Mouse (Mus musculus) brown adipose tissue, adult 24 weeks (tissue): ENCODE measurements around the gene Fxn. TPM values are rescaled to one million over a fixed set of nuclear protein-coding genes. Genes with fewer than 3 reads are reported as not detected.
A peak's percentile ranks its signal among the peaks of the same experiment; 100 is the strongest.

ENCODE experiments used
- H3K27ac ChIP-seq: fragments of 200-500 bp; replicated peaks from 2 replicates; pipeline ENCODE4 v1.5.1; 2012; ENCODE audit warnings: low read depth, mild to moderate bottlenecking, low read length
- H3K4me1 ChIP-seq: fragments of 200-500 bp; 2 replicates; pipeline ENCODE4 v1.6.1; 2012; ENCODE audit warnings: low read length, mixed read lengths; ENCODE audit not compliant: control insufficient read depth, insufficient read depth, insufficient read length
- H3K4me3 ChIP-seq: fragments of 200-500 bp; 2 replicates; pipeline ENCODE4 v1.5.1; 2012; ENCODE audit warnings: low read depth, mild to moderate bottlenecking, low read length, moderate library complexity; ENCODE audit not compliant: insufficient read depth
- polyA plus RNA-seq: library from polyadenylated mRNA; stranded (reverse); fragments of >200 nt; gene quantifications from 2 replicates; pipeline ENCODE4 v1.2.4, GENCODE M21; 2012; ENCODE audit not compliant: missing spikeins, insufficient read depth, insufficient read length

Gene Fxn
- polyA plus RNA-seq, 1 experiment: 37.2 TPM

DNA sequence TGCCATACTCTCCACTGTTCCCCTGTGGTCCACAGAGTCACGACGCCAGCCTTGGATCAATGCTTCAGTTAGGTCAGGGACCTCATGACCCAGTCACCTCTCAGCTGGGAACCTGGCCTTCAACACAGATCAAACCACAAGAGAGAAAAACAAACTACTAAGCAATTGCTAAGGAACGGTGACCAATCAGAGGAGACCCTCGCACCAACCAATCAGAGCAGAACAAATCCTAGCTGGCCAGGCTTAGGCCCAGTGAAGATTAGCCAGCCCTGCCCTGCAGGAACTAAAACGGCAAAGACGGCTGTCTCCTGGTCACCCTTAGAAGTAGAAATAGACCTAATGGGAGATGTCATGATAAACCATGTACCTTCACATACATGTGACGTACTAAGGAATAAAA, 9.1 kb downstream of the Fxn start:
- Histone ChIP-seq H3K4me3 (no peak overlapping the region), H3K27ac (no peak overlapping the region), H3K4me1 (no peaks in the 10 kb centered on the region)

DNA sequence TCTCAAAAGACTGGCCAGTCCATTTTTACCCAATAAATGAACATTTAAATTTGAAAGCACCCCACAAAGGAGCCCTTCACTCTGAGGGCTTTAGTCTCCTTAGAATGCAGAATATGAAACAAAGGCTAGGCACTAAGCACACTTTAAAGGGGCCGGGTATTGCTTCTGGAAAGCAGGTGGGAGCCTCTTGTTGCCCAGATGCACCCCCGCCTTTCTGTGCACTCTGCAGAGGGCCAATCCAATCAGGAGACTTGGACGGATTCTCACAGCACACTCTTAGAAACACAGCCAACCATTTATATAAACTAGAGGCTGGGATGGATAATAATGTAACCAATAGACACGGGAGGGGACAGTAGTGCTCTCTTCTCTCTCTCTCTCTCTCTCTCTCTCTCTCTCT, 11.9 kb downstream of the Fxn start:
- no peaks in the 10 kb centered on the region for H3K4me1 ChIP-seq
- no peak overlapping the region for H3K27ac ChIP-seq
- no peak overlapping the region for H3K4me3 ChIP-seq

DNA sequence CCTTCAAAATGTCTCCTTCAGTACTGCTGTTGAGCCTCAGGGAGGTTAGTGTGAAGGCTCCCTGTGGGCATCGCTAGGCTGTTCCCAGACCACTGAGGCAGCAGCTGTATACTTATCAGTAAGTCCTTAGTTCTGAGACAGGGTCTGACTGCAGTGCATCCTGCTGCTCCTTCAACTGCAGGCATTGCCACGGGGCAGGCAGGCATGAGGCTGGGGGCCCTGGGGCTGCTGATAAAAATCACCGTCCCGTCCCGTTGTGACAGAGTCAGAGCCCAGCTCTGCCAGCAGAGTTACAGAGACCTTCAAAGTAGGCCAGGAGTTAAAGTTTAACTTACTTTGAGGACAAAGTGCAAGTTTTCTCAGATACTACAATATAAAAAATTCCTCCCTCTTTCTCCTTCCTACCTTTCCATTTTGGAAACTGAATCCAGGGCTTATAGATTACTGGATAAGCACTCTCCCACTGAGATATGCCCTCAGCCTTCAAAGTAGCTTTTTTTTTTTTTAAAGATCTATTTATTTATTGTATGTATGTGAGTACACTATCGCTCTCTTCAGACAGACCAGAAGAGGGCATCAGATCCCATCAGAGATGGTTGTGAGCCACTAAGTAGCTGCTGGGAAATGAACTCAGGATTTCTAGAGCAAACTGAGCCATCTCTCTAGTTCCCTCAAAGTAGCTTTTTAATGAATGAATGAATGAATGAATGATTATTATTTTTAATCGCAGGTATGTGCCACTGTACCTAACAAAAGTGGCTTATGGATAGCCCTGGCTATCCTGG, 14.2 kb downstream of the Fxn start:
- no peak overlapping the region for H3K27ac ChIP-seq
- H3K4me3 ChIP-seq: no peak overlapping the region
- no peaks in the 10 kb centered on the region for H3K4me1 ChIP-seq

DNA sequence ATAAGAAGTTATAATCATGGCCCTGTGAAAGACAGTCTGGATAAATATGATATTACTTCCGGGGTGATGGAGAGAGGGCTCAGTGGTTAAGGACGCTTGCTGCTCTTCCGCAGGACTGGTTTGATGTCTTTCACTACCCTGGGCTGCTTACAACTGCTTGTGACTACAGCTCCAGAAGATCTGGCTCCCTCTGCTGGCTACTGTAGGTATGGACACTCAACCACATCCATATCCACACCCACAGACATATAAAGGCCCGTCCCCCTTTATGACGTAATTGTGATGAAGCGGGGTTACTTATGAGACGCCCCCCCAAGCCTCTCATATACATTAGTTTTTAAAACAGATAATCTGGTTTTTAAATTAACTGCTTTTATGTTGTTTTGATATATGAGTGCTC, 15.4 kb downstream of the Fxn start:
- Histone ChIP-seq H3K4me1 (no peaks in the 10 kb centered on the region; the same call in 1 of the 2 replicates), H3K27ac (no peak overlapping the region), H3K4me3 (no peak overlapping the region)

DNA sequence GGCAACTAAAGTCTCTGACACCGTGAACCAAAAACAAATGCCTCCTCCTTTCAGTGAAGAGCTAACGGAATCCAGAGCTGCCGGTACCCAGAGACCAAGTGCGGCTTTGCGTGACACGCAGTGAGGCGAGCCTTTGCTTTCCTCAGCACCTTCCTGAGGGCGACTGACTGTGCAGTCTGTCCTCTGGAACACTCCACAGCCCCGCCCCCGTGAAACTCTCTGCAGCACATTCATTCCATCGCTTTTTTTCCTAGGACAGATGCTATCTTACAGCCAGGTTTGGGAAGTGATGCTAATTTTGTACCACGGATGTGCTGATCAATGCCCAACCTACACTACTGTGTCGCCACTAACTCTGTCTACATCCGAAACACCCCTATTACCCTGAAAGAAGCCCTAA, 17.7 kb downstream of the Fxn start:
- Histone ChIP-seq H3K4me1 (no peaks in the 10 kb centered on the region; the same call in 1 of the 2 replicates), H3K4me3 (no peak overlapping the region), H3K27ac (no peak overlapping the region)

DNA sequence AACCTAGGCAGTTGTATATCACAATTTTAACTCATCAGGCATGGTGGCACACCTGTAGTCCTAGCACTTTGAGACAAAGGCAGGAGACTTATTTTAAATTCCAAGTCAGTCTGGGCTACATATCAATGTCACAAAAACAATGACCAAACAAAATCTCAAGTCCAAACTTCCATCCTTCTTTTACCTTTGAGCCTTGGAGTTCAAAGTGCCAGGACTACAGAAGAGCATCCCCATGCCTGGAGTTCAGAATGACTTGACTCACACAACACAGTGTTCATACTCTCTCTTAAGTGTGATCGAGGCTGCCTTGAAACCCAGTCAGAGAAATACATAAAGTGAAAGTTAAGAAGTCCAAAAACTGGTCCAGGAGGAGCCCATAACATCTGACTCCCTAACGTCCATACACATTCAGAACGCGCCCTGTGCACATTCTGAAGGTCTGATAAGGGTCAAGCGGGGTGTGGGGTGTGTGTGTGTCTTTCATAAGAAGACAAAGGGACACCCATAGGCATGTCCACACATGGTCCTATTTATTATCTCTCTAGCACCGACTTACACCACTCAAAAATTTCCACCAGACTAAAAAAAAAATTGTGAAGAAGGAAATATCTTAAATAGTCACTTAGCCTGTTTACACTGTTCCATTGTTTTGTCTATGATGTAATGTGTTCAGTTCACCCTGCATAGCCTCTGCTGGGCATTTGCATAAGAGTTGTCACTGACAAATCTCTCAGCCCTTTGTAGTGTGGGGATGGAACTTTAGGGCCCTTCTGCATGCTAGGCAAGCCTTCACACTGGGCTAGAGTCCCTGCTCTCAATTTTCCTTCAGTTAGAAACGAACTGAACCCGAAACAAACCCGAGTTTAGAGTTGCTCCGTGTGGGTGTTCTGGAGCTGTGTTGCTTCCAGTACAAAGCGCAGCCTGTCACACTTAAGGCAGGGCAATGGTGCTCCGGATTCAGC, 20.7 kb downstream of the Fxn start:
- H3K27ac ChIP-seq: no peak overlapping the region; the same call in 1 of the 2 replicates
- H3K4me3 ChIP-seq: no peak overlapping the region
- no peaks in the 10 kb centered on the region; the same call in 1 of the 2 replicates for H3K4me1 ChIP-seq

DNA sequence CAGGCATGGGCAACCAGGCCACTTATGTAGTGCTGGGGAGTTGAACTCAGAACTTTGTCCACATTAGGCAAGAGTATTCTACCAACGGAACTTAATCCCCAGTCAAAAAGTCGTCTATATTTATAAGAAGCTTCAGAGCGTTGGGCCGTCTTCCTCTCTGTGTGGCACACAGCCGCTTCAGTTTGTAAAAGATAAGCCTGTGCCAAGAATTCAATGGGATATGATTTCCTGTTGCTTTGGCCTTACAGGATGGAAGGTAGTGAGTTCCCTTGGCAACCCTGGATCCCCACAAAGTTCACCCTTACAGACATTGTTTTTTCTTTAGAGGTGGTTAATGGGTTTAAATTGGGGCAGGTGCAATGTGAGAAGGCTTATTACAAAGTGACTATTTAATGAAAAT, 22.0 kb downstream of the Fxn start:
- 0 out of 2 replicates have a peak overlapping the region, but pooled peaks have one; percentile 13 for H3K27ac ChIP-seq
- H3K4me3 ChIP-seq: no peak overlapping the region
- no peaks in the 10 kb centered on the region; the same call in 1 of the 2 replicates for H3K4me1 ChIP-seq

DNA sequence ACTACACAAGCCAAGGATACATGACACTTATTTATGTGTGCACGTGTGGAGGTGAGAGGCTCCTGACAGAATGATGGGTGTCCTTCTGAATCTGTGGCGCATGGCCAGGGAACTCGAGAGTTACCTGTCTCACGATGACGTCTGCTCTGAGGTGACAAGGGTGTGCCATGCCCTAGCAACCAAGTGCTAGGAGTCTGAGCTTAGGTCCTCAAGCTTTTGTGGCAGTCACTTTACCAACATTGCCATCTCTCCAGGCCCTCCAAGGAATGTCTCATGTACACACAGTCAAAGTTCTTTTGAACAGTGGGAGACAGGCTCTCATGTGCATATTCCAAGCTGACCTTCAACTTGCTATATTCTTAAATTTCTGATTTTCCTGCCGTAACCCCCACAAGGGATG, 22.4 kb downstream of the Fxn start:
- Histone ChIP-seq H3K4me1 (no peaks in the 10 kb centered on the region; the same call in 1 of the 2 replicates), H3K27ac (0 out of 2 replicates have a peak overlapping the region, but pooled peaks have one; percentile 13), H3K4me3 (no peak overlapping the region)

DNA sequence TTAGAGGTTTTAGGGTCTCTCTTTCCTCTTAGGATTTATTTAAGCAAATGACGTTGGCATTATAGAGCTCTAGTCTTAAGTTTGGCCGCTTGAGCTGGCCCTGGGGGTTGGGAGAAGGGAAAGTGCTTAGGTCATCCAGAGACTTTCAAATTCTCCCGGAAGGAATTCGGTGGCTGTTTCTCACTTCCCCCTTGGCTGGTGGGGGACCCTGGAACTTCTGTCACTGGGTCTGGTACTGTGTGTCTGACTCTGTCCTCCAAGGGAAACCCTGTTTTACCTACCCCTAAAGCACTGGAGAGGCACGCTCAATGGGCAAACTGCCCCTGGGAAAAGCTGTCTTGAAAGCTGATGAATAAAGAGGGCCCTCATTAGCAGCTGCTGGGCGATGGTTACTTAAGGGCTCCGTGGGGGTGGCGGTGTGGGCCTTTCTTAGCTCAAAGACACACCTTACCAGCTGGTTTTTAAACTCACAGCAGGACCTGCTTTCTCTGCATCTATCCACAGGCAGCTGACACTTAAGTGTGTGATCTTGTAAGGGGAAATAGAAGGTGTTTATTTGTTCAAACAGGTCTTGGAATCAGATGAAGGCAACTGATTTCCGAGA, 26.6 kb downstream of the Fxn start:
- no peak overlapping the region; the same call in 1 of the 2 replicates for H3K27ac ChIP-seq
- no peak overlapping the region for H3K4me3 ChIP-seq
- peaks cover 7% of the 10 kb centered on the region; the same call in 1 of the 2 replicates for H3K4me1 ChIP-seq

DNA sequence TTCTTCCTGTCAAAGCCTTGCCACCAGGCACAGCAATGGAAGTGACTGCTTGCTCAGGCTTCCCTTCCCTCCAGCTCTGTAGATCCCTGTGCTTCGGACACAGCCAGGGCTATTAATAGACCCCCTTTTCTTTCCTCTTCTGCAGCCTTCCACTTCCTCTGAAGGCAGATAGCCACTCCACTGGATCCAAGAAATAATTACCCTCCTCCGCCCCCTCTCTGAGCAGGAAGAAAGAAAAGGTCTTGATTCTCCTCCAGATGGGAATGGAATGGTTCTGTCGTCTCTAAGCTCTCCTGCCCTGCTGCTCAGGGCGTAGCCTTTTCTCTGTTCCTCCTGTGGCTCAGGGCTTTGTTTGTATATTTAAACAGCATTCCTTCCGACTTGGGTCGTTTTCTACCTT, 28.5 kb downstream of the Fxn start:
- Histone ChIP-seq H3K4me3 (no peak overlapping the region), H3K27ac (no peak overlapping the region), H3K4me1 (peaks cover 7% of the 10 kb centered on the region; the same call in 1 of the 2 replicates)

DNA sequence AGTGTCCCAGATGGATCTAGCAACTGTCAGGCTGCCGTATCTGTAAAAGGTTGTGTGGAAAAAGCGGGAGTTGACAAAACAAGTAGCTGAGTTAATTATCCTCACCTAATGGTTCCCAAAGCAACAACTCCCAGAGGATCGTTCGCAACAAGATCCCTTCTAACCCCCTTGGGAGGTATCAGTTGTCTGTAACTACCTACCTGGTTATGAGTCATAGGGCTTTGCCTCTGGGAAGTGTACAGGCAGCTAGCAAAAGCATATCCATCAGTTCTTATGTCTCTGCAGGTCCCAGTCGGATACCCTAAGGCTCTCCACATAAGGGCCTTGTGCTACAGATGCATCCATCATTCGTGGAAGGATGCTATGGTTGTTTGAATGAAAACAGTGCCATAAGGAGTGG, 37.1 kb downstream of the Fxn start:
- Histone ChIP-seq H3K4me1 (no peaks in the 10 kb centered on the region), H3K4me3 (no peak overlapping the region), H3K27ac (no peak overlapping the region)

DNA sequence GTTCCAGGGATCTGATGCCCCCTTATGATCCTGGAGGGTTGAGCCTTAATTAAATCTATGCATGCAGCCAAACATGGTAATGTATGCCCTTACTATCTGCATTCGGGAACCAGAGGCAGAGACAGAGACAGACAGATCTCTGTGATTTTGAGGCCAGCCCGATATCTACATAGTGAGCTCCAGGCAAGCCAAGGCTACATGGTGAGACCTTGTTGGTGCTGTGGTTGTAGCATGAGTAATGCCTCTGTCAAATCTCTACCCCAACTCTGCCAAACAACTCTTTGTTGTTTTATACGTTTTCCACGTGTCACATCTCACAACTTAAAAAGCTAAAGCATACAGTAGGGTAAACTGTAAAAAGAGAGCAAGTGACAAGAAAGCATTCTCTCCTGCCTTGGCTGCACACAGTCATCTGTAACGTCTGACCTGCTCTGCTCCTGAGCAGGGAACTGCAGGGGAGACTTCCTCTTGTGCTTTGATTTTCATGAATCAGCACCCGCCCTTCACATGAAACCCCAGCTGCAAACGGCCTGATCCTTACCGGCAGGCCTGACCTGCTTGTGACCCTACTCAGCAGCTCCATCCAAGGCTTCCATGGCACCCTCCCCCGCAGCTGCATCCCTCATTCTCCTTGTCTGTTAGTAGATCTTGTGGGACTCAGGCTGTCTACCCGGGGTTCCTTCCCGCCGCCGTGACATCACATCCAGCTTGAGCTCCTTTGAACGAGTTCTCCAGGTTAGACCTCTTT, 38.4 kb downstream of the Fxn start:
- no peaks in the 10 kb centered on the region for H3K4me1 ChIP-seq
- H3K4me3 ChIP-seq: no peak overlapping the region
- no peak overlapping the region for H3K27ac ChIP-seq

DNA sequence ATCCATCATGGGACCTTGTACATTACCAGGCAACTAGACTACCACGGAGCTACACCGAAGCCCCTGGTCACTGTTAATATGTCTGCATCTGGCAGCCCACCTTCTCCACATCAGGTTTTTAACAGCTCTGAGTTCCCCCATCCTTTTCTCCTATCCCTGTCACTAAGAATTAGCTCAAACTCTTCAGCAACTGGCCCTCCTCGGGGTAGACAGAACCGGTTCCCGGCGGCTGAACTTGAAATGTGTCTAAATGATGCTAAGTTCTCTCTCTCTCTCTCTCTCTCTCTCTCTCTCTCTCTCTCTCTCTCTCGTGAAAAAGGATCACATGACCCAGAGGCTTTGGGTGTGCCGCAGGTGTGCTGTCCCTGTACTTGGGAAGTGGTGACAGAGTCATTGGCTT, 39.1 kb downstream of the Fxn start:
- H3K4me3 ChIP-seq: no peak overlapping the region
- H3K27ac ChIP-seq: no peak overlapping the region
- H3K4me1 ChIP-seq: no peaks in the 10 kb centered on the region

DNA sequence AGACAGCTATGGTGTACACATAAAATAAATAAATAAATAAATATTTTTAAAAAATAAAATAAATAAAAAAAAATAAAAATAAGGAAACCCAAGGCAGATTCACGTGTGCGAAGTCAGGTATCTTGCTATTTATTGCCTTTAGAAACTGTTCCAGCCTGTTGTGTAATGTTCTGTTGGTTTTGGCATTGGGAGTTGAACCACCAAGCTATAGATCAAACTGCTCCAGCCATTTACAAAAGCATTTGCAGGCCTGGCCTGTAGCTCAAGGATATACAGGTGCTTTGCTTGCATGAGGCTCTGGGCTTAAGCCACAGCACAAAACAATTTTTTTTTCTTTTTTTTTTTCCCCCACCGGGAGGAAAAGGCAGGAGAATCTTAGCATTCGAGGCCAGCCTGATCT, 42.4 kb downstream of the Fxn start:
- H3K27ac ChIP-seq: no peak overlapping the region
- H3K4me3 ChIP-seq: no peak overlapping the region
- H3K4me1 ChIP-seq: no peaks in the 10 kb centered on the region
